Mouse (Mus musculus) spleen, adult 18-20 months (tissue): Measurements from ENCODE around the gene Col12a1.

Source experiments
- DNase-seq, 2 experiments: peaks; one replicate each; pipeline ENCODE4 v3.0.0; 2022; ENCODE audit warnings: mixed read lengths in 2 of 2

The Col12a1 gene

GRCm38 (mm10) chr9:79718481-79719370, at the start of gene Col12a1:
TSS of gene Col12a1 (minus strand) at chr9:79718831.
- no peak for DNase-seq

GRCm38 (mm10) chr9:79766991-79767545, 48.4 kb upstream of the Col12a1 start:
- no peak for DNase-seq

- no peak for DNase-seq
Measured at GRCm38 (mm10) chr9:79765329-79765728, 46.7 kb upstream of the Col12a1 start.

GRCm38 (mm10) chr9:79762519-79762918, 43.9 kb upstream of the Col12a1 start:
- DNase-seq: no peak

GRCm38 (mm10) chr9:79760076-79760475, 41.4 kb upstream of the Col12a1 start:
- no peak for DNase-seq

GRCm38 (mm10) chr9:79759385-79760005, 40.9 kb upstream of the Col12a1 start, which contains the start of gene Cox7a2:
TSS of gene Cox7a2 (minus strand) at chr9:79759878.
- peak; percentile 86 to 89 for DNase-seq

- DNase-seq: no peak
Measured at GRCm38 (mm10) chr9:79755311-79755710, 36.7 kb upstream of the Col12a1 start.

- DNase-seq: no peak
Measured at GRCm38 (mm10) chr9:79751846-79752245, 33.2 kb upstream of the Col12a1 start.

- DNase-seq: no peak
Measured at GRCm38 (mm10) chr9:79750709-79751108, 32.1 kb upstream of the Col12a1 start.

GRCm38 (mm10) chr9:79745036-79745435, 26.4 kb upstream of the Col12a1 start:
- DNase-seq: no peak

- peak in 1 of 2 experiments; percentile 18 for DNase-seq
Measured at GRCm38 (mm10) chr9:79735608-79736007, 17.0 kb upstream of the Col12a1 start.

GRCm38 (mm10) chr9:79730301-79730700, 11.7 kb upstream of the Col12a1 start:
- DNase-seq: no peak

- no peak for DNase-seq
Measured at GRCm38 (mm10) chr9:79723090-79723489, 4.5 kb upstream of the Col12a1 start.

- no peak for DNase-seq
Measured at GRCm38 (mm10) chr9:79721056-79721455, 2.4 kb upstream of the Col12a1 start.

GRCm38 (mm10) chr9:79720143-79720542, 1.5 kb upstream of the Col12a1 start:
- no peak for DNase-seq

- DNase-seq: no peak
Measured at GRCm38 (mm10) chr9:79719451-79719850, 820 bp upstream of the Col12a1 start.

GRCm38 (mm10) chr9:79717836-79718475, 675 bp downstream of the Col12a1 start:
- DNase-seq: no peak

- peak in 1 of 2 experiments; percentile 56 for DNase-seq
Measured at GRCm38 (mm10) chr9:79716909-79717835, 1.5 kb downstream of the Col12a1 start.

- no peak for DNase-seq
Measured at GRCm38 (mm10) chr9:79716496-79716895, 2.1 kb downstream of the Col12a1 start.

GRCm38 (mm10) chr9:79714471-79715045, 4.1 kb downstream of the Col12a1 start:
- DNase-seq: no peak

- no peak for DNase-seq
Measured at GRCm38 (mm10) chr9:79689771-79690535, 28.7 kb downstream of the Col12a1 start.
